Mouse (Mus musculus) small intestine, adult 2 months (tissue): Measurements from ENCODE around the gene Lrch3. TPM values are rescaled to one million over a fixed set of nuclear protein-coding genes. Genes with fewer than 3 reads are reported as not detected.

Experiments
- H3K27ac ChIP-seq: fragments of 200-500 bp; 2 replicates; pipeline ENCODE4 v1.5.1; 2012; ENCODE audit warnings: low read depth, low read length, control low read depth, inconsistent platforms; ENCODE audit not compliant: insufficient read depth
- H3K27me3 ChIP-seq: fragments of 200-500 bp; 2 replicates; pipeline ENCODE4 v1.6.1; 2012; ENCODE audit warnings: mild to moderate bottlenecking, moderate library complexity, low read length, inconsistent platforms; ENCODE audit not compliant: control insufficient read depth, insufficient read depth
- H3K36me3 ChIP-seq: fragments of 200-500 bp; 2 replicates; pipeline ENCODE4 v1.6.1; 2012; ENCODE audit warnings: mild to moderate bottlenecking, low read length, control low read depth, inconsistent platforms; ENCODE audit not compliant: control insufficient read depth, insufficient read depth
- H3K4me1 ChIP-seq: fragments of 200-500 bp; 2 replicates; pipeline ENCODE4 v1.6.1; 2012; ENCODE audit warnings: low read length, inconsistent platforms, mixed read lengths; ENCODE audit not compliant: control insufficient read depth, insufficient read depth, insufficient read length
- H3K4me3 ChIP-seq: fragments of 200-500 bp; 2 replicates; pipeline ENCODE4 v1.5.1; 2012; ENCODE audit warnings: low read depth, mild to moderate bottlenecking, control low read depth, inconsistent platforms, low read length, moderate library complexity
- CTCF ChIP-seq: fragments of 200-500 bp; IDR thresholded peaks from 2 replicates; pipeline ENCODE4 v1.5.1; 2012; ENCODE audit warnings: low read depth, mild to moderate bottlenecking, control low read depth, inconsistent platforms, low read length, moderate library complexity, mixed read lengths; ENCODE audit not compliant: insufficient replicate concordance, insufficient read length; ENCODE audit errors: extremely low read depth
- POLR2A ChIP-seq: fragments of 200-500 bp; IDR thresholded peaks from 2 replicates; pipeline ENCODE4 v1.6.1; 2012; ENCODE audit warnings: low read depth, mild to moderate bottlenecking, control low read depth, inconsistent platforms, low read length, moderate library complexity
- WGBS: fragments of 180-500 bp; shearing (Covaris S2); methylation state at CpG from one replicate; pipeline ENCODE4 v1.1.7; 2018; 5-methylcytosine and 5-hydroxymethylcytosine counted together
- polyA plus RNA-seq: library from polyadenylated mRNA; depleted of rRNA; stranded (reverse); fragments of >200 nt; gene quantifications from 2 replicates; pipeline ENCODE4 v1.2.3, GENCODE M21; 2012

Gene Lrch3
- polyA plus RNA-seq, 1 experiment: 12.7 TPM

GRCm38 (mm10) chr16:32887996-32888395, 25.9 kb upstream of the Lrch3 start:
- Histone ChIP-seq H3K27me3 (no peaks in the 10 kb centered on the region), H3K27ac (no peak overlapping the region), H3K36me3 (peaks cover 22% of the 10 kb centered on the region), H3K4me3 (no peak overlapping the region), H3K4me1 (0 out of 2 replicates have a peak, but pooled peaks cover 2% of the 10 kb centered on the region)
- TF ChIP-seq CTCF (no peak), POLR2A (no peak)
- WGBS: 92% methylated on average over 7 of the region's 7 CpGs

- Histone ChIP-seq H3K27ac (no peak overlapping the region), H3K36me3 (peaks cover 26% of the 10 kb centered on the region), H3K4me1 (0 out of 2 replicates have a peak, but pooled peaks cover 2% of the 10 kb centered on the region), H3K27me3 (no peaks in the 10 kb centered on the region), H3K4me3 (no peak overlapping the region)
- TF ChIP-seq POLR2A: no peak
- no peak for TF ChIP-seq CTCF
- 24% methylated on average over 2 of the region's 2 CpGs for WGBS
These were observed 24.0 kb upstream of the Lrch3 start for GRCm38 (mm10) chr16:32889881-32890280.

- no peaks in the 10 kb centered on the region for H3K27me3 ChIP-seq
- H3K4me3 ChIP-seq: no peak overlapping the region
- no peak for TF ChIP-seq CTCF
- no peak for TF ChIP-seq POLR2A
- peaks cover 31% of the 10 kb centered on the region for H3K36me3 ChIP-seq
- no peak overlapping the region for H3K27ac ChIP-seq
- no peaks in the 10 kb centered on the region for H3K4me1 ChIP-seq
These were observed 17.8 kb upstream of the Lrch3 start for GRCm38 (mm10) chr16:32896126-32896525.

GRCm38 (mm10) chr16:32901360-32902050, 12.4 kb upstream of the Lrch3 start:
- peaks cover 22% of the 10 kb centered on the region for H3K36me3 ChIP-seq
- H3K4me3 ChIP-seq: no peak overlapping the region
- 29% methylated on average over 2 of the region's 2 CpGs for WGBS
- TF ChIP-seq POLR2A (no peak), CTCF (no peak)
- H3K27ac ChIP-seq: no peak overlapping the region
- no peaks in the 10 kb centered on the region for H3K27me3 ChIP-seq
- H3K4me1 ChIP-seq: no peaks in the 10 kb centered on the region

- peaks cover 23% of the 10 kb centered on the region for H3K36me3 ChIP-seq
- peaks cover 3% of the 10 kb centered on the region; the same call in 1 of the 2 replicates for H3K4me1 ChIP-seq
- no peak overlapping the region for H3K27ac ChIP-seq
- no peak overlapping the region for H3K4me3 ChIP-seq
- no peaks in the 10 kb centered on the region for H3K27me3 ChIP-seq
- TF ChIP-seq CTCF: no peak
- TF ChIP-seq POLR2A: no peak
- WGBS: 59% methylated on average over 3 of the region's 3 CpGs
These were observed 11.9 kb upstream of the Lrch3 start for GRCm38 (mm10) chr16:32902051-32902428.

- 56% methylated on average over 2 of the region's 2 CpGs for WGBS
- Histone ChIP-seq H3K27me3 (no peaks in the 10 kb centered on the region), H3K27ac (no peak overlapping the region), H3K4me1 (peaks cover 3% of the 10 kb centered on the region; the same call in 1 of the 2 replicates), H3K4me3 (no peak overlapping the region), H3K36me3 (peaks cover 14% of the 10 kb centered on the region)
- no peak for TF ChIP-seq POLR2A
- TF ChIP-seq CTCF: no peak
These were observed 7.7 kb upstream of the Lrch3 start for GRCm38 (mm10) chr16:32906186-32906585.

- Histone ChIP-seq H3K27ac (no peak overlapping the region), H3K4me3 (no peak overlapping the region), H3K4me1 (peaks cover 3% of the 10 kb centered on the region; the same call in 1 of the 2 replicates), H3K27me3 (no peaks in the 10 kb centered on the region), H3K36me3 (peaks cover 14% of the 10 kb centered on the region)
- WGBS: 31% methylated on average over 8 of the region's 8 CpGs
- no peak for TF ChIP-seq POLR2A
- TF ChIP-seq CTCF: no peak
These were observed 7.2 kb upstream of the Lrch3 start for GRCm38 (mm10) chr16:32906727-32907126.
